Mouse (Mus musculus) hindbrain, postnatal 0 days (tissue): ENCODE results near the gene Itpkb. TPM values are rescaled to one million over a fixed set of nuclear protein-coding genes. Genes with fewer than 3 reads are reported as not detected.

Source experiments
- ATAC-seq: fragments of 200-750 bp; cut with Nextera tagmentation; 2 replicates; pipeline ENCODE4 v1.8.0; 2017; ENCODE audit warnings: mild to moderate bottlenecking, moderate TSS enrichment, moderate library complexity
- DNase-seq: peaks from one replicate; pipeline ENCODE4 v3.0.0-alpha.2; 2015; ENCODE audit warnings: low spot score
- H3K27ac ChIP-seq: fragments of 300-500 bp; sonication (generic); 2 replicates; pipeline ENCODE4 v1.5.1; 2014; ENCODE audit warnings: mild to moderate bottlenecking
- H3K27me3 ChIP-seq: fragments of 300-500 bp; sonication (generic); 2 replicates; pipeline ENCODE4 v1.6.1; 2014; ENCODE audit warnings: low read length, mixed read lengths; ENCODE audit not compliant: insufficient read depth
- H3K36me3 ChIP-seq: fragments of 300-500 bp; sonication (generic); 2 replicates; pipeline ENCODE4 v1.6.1; 2014; ENCODE audit warnings: low read length, mixed read lengths; ENCODE audit not compliant: insufficient read depth
- H3K4me1 ChIP-seq: fragments of 300-500 bp; sonication (generic); 2 replicates; pipeline ENCODE4 v1.6.1; 2014; ENCODE audit warnings: antibody characterized with exemption, low read length, mixed read lengths; ENCODE audit not compliant: insufficient read depth
- H3K4me2 ChIP-seq: fragments of 300-500 bp; sonication (generic); 2 replicates; pipeline ENCODE4 v1.6.1; 2014; ENCODE audit warnings: low read depth, mild to moderate bottlenecking, low read length, moderate library complexity, mixed read lengths
- H3K4me3 ChIP-seq: fragments of 300-500 bp; sonication (generic); 2 replicates; pipeline ENCODE4 v1.5.1; 2014; ENCODE audit warnings: low read length
- H3K9ac ChIP-seq: fragments of 300-500 bp; sonication (generic); replicated peaks from 2 replicates; pipeline ENCODE4 v1.6.1; 2014; ENCODE audit warnings: mild to moderate bottlenecking, low read length, moderate library complexity, mixed read lengths
- H3K9me3 ChIP-seq: fragments of 300-500 bp; sonication (generic); 2 replicates; pipeline ENCODE4 v1.6.1; 2016; ENCODE audit warnings: low read length, mixed read lengths
- CTCF ChIP-seq: IDR thresholded peaks from 2 replicates; pipeline ENCODE4 v1.5.1; 2016; ENCODE audit warnings: antibody characterized with exemption, control low read depth, low read depth
- WGBS: fragments of 180-500 bp; shearing (Covaris S2); extraction: QIAGEN DNeasy Blood & Tissue Kit; methylation state at CpG from one replicate; pipeline ENCODE4 v1.1.7; 2014; 5-methylcytosine and 5-hydroxymethylcytosine counted together
- polyA plus RNA-seq: library from polyadenylated mRNA; unstranded; fragments of >200 nt; fragmentation: Nextera tagmentation; extraction: Ambion mirVana; gene quantifications from 2 replicates; pipeline ENCODE4 v1.2.1, GENCODE M21; 2015
- total RNA-seq: library from RNA; depleted of rRNA; stranded (reverse); fragments of >200 nt; gene quantifications from 2 replicates; pipeline ENCODE4 v1.2.3, GENCODE M21; 2014

Itpkb gene
- total and polyA plus RNA-seq, 2 experiments from 2014 or later, result 4.1 to 19.0 TPM

- no peak for TF ChIP-seq CTCF
- Histone ChIP-seq H3K27me3 (no peaks in the 10 kb centered on the region), H3K36me3 (no peaks in the 10 kb centered on the region), H3K4me3 (no peak overlapping the region), H3K4me1 (no peaks in the 10 kb centered on the region), H3K4me2 (no peak overlapping the region), H3K9ac (no peak overlapping the region), H3K27ac (no peak overlapping the region), H3K9me3 (no peaks in the 10 kb centered on the region)
- ATAC-seq (no peak), DNase-seq (no peak)
- WGBS, result 67% methylated on average over 3 of the region's 3 CpGs
These were observed 114.1 kb downstream of the Itpkb start for GRCm38 (mm10) chr1:180444411-180444810.

DNA sequence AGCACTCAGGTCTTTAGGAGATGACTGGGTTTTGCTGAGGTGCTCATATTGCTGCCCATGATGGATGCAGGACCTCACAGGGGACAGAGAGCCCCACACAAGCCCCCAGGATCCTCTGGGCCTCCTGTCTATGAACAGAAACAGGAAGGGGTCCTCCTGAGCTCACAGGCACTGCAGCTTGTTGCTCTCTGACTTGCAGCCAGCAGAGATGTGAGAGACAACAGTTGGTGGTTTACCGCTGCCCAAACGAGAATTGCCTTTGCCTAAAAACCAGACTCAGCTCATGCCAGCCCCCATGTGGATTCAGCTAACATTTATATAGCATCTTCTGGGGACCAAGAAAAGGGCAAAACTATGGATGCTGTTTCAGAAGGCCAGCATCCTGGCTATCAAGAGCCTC, 119.4 kb downstream of the Itpkb start:
- 56% methylated on average over 2 of the region's 2 CpGs for WGBS
- DNase-seq, result no peak

GRCm38 (mm10) chr1:180458274-180458673, 128.0 kb downstream of the Itpkb start:
- no peaks in the 10 kb centered on the region for H3K27me3 ChIP-seq
- no peak overlapping the region for H3K9ac ChIP-seq
- ATAC-seq (peak; percentile 54; the same call in 1 of the 2 replicates), DNase-seq (peak; percentile 61)
- no peak overlapping the region for H3K4me3 ChIP-seq
- H3K9me3 ChIP-seq, result no peaks in the 10 kb centered on the region
- 35% methylated on average over 6 of the region's 6 CpGs for WGBS
- peak overlapping the region; percentile 60; the same call in 1 of the 2 replicates for H3K27ac ChIP-seq
- TF ChIP-seq CTCF, result no peak
- no peaks in the 10 kb centered on the region for H3K36me3 ChIP-seq
- H3K4me1 ChIP-seq, result peaks cover 26% of the 10 kb centered on the region
- 0 out of 2 replicates have a peak overlapping the region, but pooled peaks have one; percentile 5 for H3K4me2 ChIP-seq

More for the DNA sequence above, 119.4 kb downstream of the Itpkb start:
- H3K4me2 ChIP-seq, result no peak overlapping the region
- 0 out of 2 replicates have a peak, but pooled peaks cover 4% of the 10 kb centered on the region for H3K9me3 ChIP-seq
- no peak overlapping the region for H3K27ac ChIP-seq
- no peak overlapping the region for H3K9ac ChIP-seq
- no peaks in the 10 kb centered on the region for H3K36me3 ChIP-seq
- no peak overlapping the region for H3K4me3 ChIP-seq
- no peaks in the 10 kb centered on the region for H3K4me1 ChIP-seq
- no peak for TF ChIP-seq CTCF
- no peaks in the 10 kb centered on the region for H3K27me3 ChIP-seq
- ATAC-seq, result no peak

DNA sequence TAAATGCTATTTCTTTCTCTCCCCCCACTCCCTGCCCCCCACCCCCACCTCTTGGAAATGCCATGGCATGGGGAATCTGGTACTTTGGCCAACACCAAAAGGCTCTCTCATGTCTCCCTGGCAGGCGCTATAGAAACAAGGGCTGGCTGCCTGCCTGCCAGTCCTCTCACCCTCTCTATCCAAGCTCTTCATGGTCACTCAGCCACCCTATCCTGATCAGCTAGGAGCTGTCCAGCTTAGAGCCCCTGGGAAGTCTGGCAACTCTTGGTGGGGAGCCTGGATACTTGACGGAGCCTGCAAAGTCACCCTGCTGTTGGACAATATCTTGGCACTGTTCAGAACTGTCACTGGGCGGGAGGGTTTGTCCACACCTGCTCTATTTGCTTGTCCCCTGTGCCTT, 128.4 kb downstream of the Itpkb start:
- Histone ChIP-seq H3K9ac (no peak overlapping the region), H3K4me1 (peaks cover 26% of the 10 kb centered on the region), H3K27ac (peak overlapping the region; percentile 60; the same call in 1 of the 2 replicates), H3K27me3 (no peaks in the 10 kb centered on the region), H3K9me3 (no peaks in the 10 kb centered on the region), H3K4me3 (no peak overlapping the region), H3K36me3 (no peaks in the 10 kb centered on the region), H3K4me2 (0 out of 2 replicates have a peak overlapping the region, but pooled peaks have one; percentile 5)
- WGBS, result 39% methylated on average over 3 of the region's 3 CpGs
- ATAC-seq (peak; percentile 79; the same call in 1 of the 2 replicates), DNase-seq (peak; percentile 55)
- no peak for TF ChIP-seq CTCF

- Histone ChIP-seq H3K4me2 (no peak overlapping the region), H3K4me3 (no peak overlapping the region), H3K27ac (no peak overlapping the region; the same call in 1 of the 2 replicates), H3K27me3 (no peaks in the 10 kb centered on the region), H3K36me3 (no peaks in the 10 kb centered on the region), H3K9me3 (no peaks in the 10 kb centered on the region), H3K9ac (no peak overlapping the region), H3K4me1 (peaks cover 26% of the 10 kb centered on the region)
- peak; percentile 38; the same call in 1 of the 2 replicates for ATAC-seq
- 38% methylated on average over 5 of the region's 5 CpGs for WGBS
- peak; percentile 55 for DNase-seq
- no peak for TF ChIP-seq CTCF
These were observed 130.4 kb downstream of the Itpkb start for GRCm38 (mm10) chr1:180460721-180461120.

DNA sequence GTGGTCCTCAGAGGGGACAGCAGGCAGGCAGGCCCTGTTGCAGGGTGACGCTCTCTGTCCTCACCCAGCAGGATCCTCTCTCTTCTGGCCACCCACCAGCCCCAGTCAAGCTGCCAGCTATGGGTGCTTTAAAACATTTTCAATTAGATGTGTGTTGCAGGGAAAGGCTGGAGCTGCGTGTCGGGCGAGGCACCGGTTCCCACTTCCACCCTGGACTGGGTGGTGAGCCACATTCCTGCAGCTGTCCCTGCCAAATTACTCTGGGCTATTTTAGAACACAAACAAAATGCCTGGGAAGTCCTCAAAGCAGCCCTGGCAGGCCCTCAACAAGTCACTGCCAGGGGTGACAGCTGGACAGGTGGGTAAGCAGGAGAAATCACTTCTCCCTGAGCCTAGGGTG, 132.1 kb downstream of the Itpkb start:
- Histone ChIP-seq H3K36me3 (no peaks in the 10 kb centered on the region), H3K27ac (0 out of 2 replicates have a peak overlapping the region, but pooled peaks have one; percentile 2), H3K9me3 (no peaks in the 10 kb centered on the region), H3K27me3 (no peaks in the 10 kb centered on the region), H3K4me1 (peaks cover 24% of the 10 kb centered on the region), H3K4me2 (no peak overlapping the region), H3K9ac (no peak overlapping the region), H3K4me3 (no peak overlapping the region)
- DNase-seq (no peak), ATAC-seq (no peak)
- no peak for TF ChIP-seq CTCF
- 68% methylated on average over 5 of the region's 5 CpGs for WGBS

DNA sequence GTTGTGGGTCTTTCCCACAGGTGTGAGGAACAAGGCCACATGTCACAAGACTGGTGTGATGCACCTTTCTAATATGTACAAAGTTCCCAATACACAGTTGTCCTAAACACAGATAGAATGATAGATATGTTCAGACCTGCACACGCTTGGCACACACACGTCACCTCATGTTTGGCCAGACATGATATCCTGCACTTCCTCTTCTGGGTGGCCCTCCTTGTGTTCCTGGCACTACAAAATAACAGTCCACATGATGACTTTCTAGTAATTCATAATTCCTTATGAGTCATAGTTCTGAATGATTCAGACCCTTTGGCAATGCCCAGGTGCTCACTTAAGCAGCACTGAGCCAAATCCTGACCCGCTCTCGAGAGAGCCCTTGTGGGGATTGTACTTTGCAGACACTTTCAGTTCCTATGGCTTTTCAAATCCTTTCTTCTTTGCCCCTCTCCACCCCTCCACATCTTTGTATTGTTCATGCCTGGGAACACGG, 132.7 kb downstream of the Itpkb start:
- DNase-seq, result no peak
- 77% methylated on average over 5 of the region's 5 CpGs for WGBS
- Histone ChIP-seq H3K27me3 (no peaks in the 10 kb centered on the region), H3K4me2 (no peak overlapping the region), H3K36me3 (no peaks in the 10 kb centered on the region), H3K4me1 (peaks cover 20% of the 10 kb centered on the region), H3K27ac (no peak overlapping the region), H3K9ac (no peak overlapping the region), H3K4me3 (no peak overlapping the region), H3K9me3 (no peaks in the 10 kb centered on the region)
- no peak for TF ChIP-seq CTCF
- ATAC-seq, result no peak
